Mouse (Mus musculus): Measurements from ENCODE around the gene Mtln.

GRCm38 (mm10) chr2:127788440-127789116 lies 3.7 kb downstream of the Mtln start, which contains the start of gene Nphp1:
- TF ChIP-seq CTCF (conservative IDR thresholded peaks at IDR 0.05; ENCODE audit: low read length): no peak
- TF ChIP-seq NANOG (IDR thresholded peaks at IDR 0.05; ENCODE audit: borderline replicate concordance, low read length): no peak
- TF ChIP-seq POU5F1 (IDR thresholded peaks at IDR 0.05; ENCODE audit: borderline replicate concordance, low read length): no peak

Measured in E14TG2a.4 (cell line).